Mouse (Mus musculus) urinary bladder, postnatal 36 days (tissue): ENCODE measurements around the gene Pla2g4a.

Source experiments
- DNase-seq, 2 experiments: peaks; one replicate each; pipeline ENCODE4 v3.0.0; 2022; ENCODE audit warnings: low spot score in 2 of 2, mixed read lengths in 1 of 2

The Pla2g4a gene

DNA sequence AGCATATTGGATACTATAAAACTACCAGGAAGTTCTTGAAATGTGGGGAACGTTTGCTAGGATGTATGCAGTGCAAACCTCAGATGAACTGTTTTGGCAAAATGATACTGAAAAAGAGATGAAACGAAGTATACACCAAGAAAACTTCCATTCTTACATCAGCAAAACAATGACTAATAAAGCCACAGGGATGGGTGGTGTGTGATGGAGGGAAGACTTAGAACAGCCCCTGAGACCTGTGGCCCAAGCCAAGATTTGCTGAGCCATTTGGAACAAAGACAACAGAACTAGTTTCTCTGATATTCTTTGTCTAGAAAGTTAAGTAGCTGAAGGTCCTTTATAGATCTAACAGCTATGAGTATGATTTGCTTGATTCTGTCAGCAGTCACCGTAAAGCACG is 105.5 kb downstream of the Pla2g4a start:
- no peak for DNase-seq

GRCm38 (mm10) chr1:149854867-149855266 is 106.2 kb downstream of the Pla2g4a start:
- no peak for DNase-seq

GRCm38 (mm10) chr1:149846655-149847054 is 114.4 kb downstream of the Pla2g4a start:
- DNase-seq: no peak

DNA sequence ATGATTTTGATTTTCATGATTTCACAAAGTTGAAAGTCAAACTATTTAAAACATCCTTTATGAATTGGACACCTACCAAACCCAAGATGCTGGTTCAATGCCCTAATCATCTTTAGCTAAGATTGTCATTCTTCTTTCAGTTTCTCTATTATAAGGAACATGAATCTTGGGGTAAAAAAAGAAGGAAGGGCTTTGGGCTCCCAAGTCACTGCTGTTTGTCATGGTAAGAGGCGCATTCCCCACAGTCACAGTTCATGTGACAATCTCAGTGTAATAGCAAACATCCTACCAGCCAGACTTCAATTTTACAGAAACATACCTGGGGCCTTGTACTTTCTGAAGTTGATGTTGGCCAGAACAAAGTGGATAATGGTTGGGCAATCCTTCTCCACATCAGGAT is 119.2 kb downstream of the Pla2g4a start:
- DNase-seq: no peak

DNA sequence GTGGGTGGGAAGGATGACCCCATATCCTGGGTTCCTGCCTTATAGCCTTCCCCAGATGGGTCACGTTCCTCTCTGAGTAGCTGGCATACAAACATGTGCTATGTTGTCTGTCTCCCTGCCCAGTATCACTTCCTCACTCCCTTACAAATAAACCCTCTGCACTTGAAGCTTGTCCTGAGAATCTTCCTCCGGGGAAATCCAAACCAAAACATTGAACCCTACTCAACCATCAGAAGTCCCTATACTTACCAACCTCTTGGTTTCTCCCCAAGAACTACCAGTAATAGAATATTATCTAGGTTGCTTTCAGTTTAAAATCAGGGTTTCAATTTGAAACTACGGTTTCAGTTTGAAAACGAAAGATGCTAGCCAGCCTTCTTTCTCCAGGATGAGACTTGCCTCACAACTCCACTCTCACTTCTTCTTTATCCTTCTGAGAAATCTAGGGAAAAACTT is 120.1 kb downstream of the Pla2g4a start:
- no peak for DNase-seq

GRCm38 (mm10) chr1:149840312-149840930 is 120.7 kb downstream of the Pla2g4a start:
- no peak for DNase-seq

DNA sequence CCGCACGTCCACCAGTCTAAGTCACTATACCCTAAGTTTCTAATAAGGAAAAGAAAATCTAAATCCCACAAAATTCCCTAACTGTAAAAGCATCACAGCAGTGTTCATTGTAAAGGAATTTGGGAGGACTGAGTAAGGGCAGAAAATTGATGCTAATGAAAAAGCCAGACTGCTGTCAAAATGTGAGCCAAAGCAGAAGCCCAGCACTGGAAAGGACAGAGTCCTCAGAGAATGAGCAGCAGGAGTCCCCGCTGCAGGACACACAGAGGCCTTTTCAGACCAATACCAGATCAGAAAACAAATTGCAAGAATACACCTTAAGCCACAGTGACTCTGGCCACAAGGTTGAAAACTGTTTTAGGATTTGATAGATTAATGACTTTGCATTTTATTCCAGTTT is 124.6 kb downstream of the Pla2g4a start:
- no peak for DNase-seq

DNA sequence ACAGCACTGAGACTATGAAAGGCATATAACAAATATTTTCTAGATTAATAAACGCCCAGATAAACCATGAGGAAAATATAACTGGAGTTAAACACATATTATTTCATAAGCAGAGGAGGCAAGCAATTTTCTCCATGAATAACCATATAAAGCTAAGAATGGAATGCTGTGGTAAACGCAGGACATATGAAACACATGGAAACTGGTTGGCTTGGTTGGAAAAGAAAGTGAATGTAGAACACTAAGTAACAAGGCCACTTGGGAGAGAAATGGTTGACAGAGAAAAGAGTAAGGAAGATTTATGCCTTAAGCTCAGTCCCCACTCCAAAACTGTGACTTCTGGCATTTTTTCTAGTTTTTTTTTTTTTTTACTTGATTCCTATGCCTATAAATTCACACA is 127.2 kb downstream of the Pla2g4a start:
- DNase-seq: no peak

DNA sequence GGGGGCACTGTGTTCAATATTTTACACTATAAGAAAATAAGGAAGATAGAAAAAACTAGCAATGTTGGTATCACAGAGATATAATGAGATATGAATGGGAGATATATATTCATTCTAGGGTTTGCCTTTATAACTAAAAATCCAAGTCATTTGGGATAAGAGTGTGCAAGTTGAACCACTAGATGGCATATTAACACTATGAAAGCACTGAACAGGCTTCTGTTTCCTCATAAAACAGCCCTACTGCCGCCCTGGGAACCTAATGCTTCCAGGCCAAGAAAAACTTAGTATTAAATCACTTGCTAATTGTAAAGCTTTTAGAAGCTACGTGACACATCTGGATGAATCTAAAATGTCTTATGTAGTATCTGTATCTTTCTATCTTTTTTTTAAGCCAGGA is 128.1 kb downstream of the Pla2g4a start:
- no peak for DNase-seq

- DNase-seq: no peak
Observed at GRCm38 (mm10) chr1:149832514-149832913, 128.6 kb downstream of the Pla2g4a start.

DNA sequence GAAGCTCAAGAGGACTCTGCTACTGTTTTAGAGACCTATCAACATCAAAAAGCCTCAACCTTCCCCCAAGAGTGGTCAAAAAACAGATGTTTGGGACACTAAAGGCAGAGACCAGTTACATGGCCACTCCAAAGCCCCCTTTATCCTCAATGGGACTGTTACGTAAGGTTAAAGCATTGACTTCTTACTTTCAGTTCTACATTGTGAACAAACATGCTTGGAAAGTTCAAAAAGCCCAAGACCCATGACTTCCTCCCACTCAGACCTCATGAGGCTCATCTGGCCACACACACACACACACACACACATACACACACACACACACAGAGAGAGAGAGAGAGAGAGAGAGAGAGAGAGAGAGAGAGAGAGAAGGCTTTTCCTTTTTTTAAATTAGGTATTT is 130.0 kb downstream of the Pla2g4a start:
- DNase-seq: no peak

GRCm38 (mm10) chr1:149813616-149814345 is 147.3 kb downstream of the Pla2g4a start:
- no peak for DNase-seq

DNA sequence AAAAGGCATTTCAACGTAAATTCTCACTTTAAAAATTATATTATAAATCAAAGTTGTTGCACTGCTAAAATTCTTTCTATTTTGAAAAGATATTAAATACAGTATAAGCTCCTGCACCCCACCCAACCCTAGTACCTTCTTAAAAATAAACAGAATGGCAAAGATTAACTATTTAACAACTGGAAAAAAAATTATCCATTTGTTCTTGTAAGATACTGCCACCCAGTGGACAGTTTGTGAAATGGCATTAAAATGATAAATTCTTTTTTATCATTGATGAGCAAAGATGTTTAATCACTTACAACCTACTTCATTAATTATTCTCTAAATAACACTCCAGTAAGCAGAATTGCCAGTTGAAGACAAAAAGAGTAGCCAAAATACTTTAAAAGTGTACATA is 151.6 kb downstream of the Pla2g4a start:
- DNase-seq: no peak
